Mouse (Mus musculus) heart, adult 11 months (tissue): Measurements from ENCODE around the gene Mrps18a.
A peak's percentile ranks its signal among the peaks of the same experiment; 100 is the strongest.

ENCODE experiments used
- DNase-seq: peaks from one replicate; pipeline ENCODE4 v3.0.0; 2022

Mrps18a gene

DNA sequence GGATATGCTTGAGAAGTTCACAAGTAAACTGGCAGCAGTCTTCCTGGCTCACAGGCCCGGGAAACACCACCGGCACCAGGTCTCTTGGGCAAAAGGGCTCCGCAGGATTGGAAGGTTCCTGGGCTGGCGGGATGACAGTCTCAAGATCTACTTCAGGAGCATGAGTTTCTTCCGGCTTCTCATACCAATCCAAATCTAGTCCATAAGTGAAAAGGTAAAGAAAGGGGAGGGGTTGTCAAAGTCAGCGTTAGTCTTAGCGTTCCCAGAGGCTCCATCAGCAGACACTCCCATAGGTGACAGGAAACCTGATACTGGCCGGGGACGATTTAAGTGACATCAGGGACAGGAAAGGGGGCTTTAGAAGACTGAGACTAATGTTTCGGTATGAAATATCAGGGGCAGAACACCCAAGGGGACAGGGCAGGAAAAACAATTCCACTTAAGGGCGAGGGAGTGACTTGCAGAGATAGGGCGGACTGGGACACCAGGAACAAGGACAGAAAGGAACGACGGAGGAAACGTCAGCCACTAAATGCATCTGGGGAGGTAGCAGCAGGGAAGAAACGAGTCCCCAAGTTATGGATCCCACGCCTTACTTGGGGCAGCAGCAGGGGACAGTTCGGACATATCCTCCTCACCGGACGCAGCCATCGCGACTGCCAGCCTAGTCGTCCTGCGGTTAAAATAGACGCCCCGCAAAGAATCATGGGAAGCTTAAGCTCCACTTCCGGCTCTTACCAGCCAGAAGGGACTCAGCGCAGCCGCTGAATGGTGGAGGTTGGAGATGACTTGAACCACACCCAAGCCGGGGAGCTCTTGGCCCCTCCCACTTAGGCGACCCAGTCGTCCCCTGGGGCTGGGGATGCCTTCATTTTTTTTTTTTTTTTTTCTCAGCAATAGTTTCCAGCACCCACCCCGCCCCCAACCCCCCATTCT lies 42.3 kb downstream of the Mrps18a start, which contains the start of gene Mad2l1bp:
TSS of gene Mad2l1bp (minus strand) at position 707 of the 936 bp plus-strand sequence.
- DNase-seq, result peak; percentile 99

- no peak for DNase-seq
Observed at GRCm38 (mm10) chr17:46154336-46154735, 43.5 kb downstream of the Mrps18a start.

DNA sequence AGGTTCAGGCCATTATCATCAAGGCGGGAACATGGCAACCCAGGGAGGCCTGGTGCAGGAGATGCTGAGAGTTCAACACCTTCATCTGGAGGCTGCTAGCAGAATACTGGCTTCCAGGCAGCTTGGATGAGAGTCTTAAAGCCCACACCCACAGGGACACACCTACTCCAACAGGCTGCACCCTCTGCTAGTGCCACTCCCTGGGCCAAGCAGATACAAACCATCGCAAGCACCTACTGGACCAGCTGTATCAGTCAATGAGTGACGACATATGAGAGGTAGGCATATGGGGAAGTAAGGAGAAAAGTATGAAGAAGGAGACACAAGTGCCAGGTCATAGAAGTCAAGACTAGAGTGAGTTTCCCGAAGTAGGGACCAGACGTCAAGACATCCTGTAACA lies 45.9 kb downstream of the Mrps18a start:
- DNase-seq, result no peak

GRCm38 (mm10) chr17:46157131-46157530 lies 46.3 kb downstream of the Mrps18a start:
- peak; percentile 92 for DNase-seq

GRCm38 (mm10) chr17:46159236-46159635 lies 48.5 kb downstream of the Mrps18a start:
- DNase-seq, result peak; percentile 91

DNA sequence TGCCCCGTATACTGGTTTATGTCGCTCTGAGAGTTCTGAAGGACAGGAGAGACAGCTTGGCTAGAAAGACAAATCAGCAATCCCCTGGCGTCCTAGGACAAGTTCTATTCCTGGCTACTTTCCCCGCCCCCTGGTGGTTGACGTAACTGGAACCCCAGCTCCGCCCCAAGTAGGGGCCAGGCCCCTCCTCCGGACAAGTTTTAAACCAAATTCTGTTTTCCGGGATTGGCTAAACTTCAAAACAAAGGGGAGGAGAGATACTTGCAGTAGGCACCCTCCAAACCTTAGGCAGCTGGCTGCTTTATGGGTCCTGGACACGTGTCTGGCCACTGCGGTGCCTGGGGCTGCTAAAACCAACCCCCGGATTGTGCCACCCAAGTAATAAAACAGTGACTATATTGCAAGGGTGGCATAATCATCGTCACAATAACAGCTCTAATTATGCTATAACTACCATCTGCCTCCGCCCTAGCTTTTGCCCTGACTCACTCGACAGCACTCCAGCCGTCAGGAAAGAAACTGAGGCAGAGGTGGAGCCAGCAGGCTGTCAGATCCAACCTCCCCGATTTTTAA lies 49.4 kb downstream of the Mrps18a start:
- peak; percentile 99 for DNase-seq

GRCm38 (mm10) chr17:46160686-46161085 lies 49.9 kb downstream of the Mrps18a start, which contains the start of gene Gtpbp2:
TSS of gene Gtpbp2 (plus strand) at chr17:46161032.
- DNase-seq, result peak; percentile 100

GRCm38 (mm10) chr17:46161179-46161578 lies 50.4 kb downstream of the Mrps18a start:
- DNase-seq, result no peak

- DNase-seq, result peak; percentile 89
Observed at GRCm38 (mm10) chr17:46161710-46162109, 50.9 kb downstream of the Mrps18a start.

- DNase-seq, result no peak
Observed at GRCm38 (mm10) chr17:46162551-46162950, 51.8 kb downstream of the Mrps18a start.

- peak; percentile 97 for DNase-seq
Observed at GRCm38 (mm10) chr17:46162951-46163421, 52.2 kb downstream of the Mrps18a start.

DNA sequence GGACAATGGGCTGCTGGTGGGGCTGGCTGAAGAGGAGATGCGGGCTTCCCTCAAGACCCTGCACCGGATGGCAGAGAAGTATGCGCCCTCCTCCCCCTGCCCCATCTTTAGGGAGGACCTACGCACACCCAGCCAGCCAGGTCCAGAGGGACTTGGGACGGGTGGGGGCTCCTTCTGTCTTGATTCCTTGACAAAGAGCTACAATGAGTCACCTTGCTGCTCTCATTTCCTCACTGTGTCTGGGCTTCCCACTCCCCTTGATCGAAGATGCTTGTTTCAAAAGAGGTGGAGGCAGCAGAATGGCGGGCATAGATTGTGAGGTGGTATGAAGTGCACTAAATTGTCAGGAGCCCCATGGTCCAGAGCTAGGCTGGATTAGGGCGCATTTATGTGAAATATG lies 53.5 kb downstream of the Mrps18a start:
- DNase-seq, result peak; percentile 92

- peak; percentile 91 for DNase-seq
Observed at GRCm38 (mm10) chr17:46164791-46165190, 54.0 kb downstream of the Mrps18a start.

DNA sequence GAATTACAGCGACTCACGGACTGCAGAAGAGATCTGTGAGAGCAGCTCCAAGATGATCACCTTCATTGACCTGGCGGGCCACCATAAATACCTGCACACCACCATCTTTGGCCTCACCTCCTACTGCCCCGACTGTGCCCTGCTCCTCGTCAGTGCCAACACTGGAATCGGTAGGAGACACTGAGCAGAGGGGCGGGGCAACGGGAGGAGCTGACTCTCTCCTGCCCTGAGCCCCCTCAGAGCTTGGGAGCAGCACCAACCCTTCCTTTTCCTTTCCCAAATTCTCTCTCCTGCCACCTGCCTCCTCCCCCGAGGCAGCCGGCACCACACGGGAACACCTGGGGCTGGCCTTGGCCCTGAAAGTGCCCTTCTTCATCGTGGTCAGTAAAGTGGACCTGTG lies 54.7 kb downstream of the Mrps18a start:
- DNase-seq, result peak; percentile 89

DNA sequence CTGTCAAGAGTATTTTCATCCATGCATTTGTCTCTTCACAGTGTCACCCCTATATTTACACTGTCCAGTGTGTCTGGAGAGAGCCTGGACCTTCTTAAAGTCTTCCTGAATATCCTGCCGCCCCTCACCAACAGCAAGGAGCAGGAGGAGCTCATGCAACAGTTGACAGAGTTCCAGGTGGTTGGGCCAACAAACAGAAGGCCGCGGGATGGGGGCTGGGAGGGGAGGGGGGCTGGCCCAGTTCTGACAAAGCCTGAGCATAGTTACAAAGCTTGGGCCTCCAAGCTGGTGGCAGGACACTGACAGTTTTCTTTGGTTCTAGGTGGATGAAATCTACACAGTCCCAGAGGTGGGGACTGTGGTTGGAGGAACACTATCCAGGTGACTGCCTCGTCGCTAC lies 55.5 kb downstream of the Mrps18a start:
- DNase-seq, result no peak

DNA sequence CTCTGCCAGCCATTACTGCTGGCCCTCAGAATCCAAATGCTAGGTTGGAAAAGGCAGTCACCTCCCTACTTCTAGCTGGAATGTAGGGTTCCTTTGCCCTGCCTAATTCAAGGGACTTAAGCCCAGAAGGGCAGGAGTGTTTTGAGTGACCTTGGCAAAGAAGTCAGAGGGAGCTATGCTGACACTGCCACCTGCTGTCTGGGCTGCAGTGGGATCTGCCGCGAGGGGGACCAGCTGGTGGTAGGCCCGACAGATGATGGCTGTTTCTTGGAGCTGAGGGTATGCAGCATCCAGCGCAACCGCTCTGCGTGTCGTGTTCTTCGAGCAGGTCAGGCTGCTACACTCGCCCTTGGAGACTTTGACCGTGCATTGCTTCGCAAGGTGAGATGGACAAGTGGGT lies 56.2 kb downstream of the Mrps18a start:
- no peak for DNase-seq

DNA sequence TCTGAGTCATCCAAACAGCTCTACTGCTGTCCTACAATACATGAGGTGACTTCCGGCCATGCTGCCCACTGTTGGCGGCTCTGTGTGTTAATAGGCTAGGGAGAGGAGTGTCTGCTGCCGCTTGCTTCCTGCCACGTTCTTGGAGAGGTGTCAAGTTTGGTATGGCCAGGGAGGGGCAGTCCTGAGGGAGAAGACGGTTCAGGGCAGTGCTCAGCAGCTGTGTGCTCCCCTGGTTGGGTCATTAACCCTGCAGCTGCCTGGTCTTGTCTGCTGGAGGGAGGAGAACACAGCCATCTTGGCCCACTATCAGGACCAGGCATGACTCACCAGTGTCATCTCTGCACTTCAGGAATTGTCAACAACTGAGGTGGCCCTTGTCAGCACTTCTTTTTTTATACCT lies 57.5 kb downstream of the Mrps18a start:
- peak; percentile 94 for DNase-seq

DNA sequence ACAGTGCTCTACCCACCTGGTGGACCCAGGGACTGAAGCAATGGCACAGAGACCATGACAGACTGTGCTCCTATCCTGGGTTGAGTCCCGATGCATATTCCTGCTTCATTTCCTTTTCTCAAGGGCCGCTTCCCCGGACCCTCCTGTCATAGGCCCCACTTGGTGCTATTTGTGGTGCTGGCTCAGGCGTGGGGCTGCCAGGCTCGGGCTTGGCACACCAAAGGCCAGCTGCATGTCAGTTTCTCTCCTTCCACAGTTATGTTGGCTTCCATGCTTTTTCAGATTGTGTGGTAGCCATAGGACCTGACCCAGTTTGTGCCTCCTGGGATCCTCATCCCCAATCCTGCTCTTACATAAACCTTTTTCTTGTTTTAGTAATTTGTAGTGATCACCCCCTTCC lies 58.0 kb downstream of the Mrps18a start:
- DNase-seq, result peak; percentile 92

GRCm38 (mm10) chr17:46170538-46170937 lies 59.8 kb downstream of the Mrps18a start:
- DNase-seq, result no peak
